Mouse (Mus musculus) midbrain, embryonic 14.5 days (tissue): Measurements from ENCODE around the gene Cdc14a. TPM values are rescaled to one million over a fixed set of nuclear protein-coding genes. Genes with fewer than 3 reads are reported as not detected.

ENCODE experiments used
- ATAC-seq: fragments of 200-750 bp; cut with Nextera tagmentation; 2 replicates; pipeline ENCODE4 v1.8.0; 2017; ENCODE audit warnings: moderate number of reproducible peaks, moderate library complexity; ENCODE audit not compliant: low FRiP score, low TSS enrichment
- DNase-seq: peaks from one replicate; pipeline ENCODE4 v3.0.0-alpha.2; 2015
- H3K27ac ChIP-seq: fragments of 300-500 bp; sonication (generic); replicated peaks from 2 replicates; pipeline ENCODE4 v1.5.1; 2014; ENCODE audit warnings: mild to moderate bottlenecking, low read depth, low read length, moderate library complexity
- H3K27me3 ChIP-seq: fragments of 300-500 bp; sonication (generic); 2 replicates; pipeline ENCODE4 v1.6.1; 2014; ENCODE audit warnings: low read length, control low read depth, mixed read lengths; ENCODE audit not compliant: control insufficient read depth, insufficient read depth
- H3K36me3 ChIP-seq: fragments of 300-500 bp; sonication (generic); 2 replicates; pipeline ENCODE4 v1.6.1; 2014; ENCODE audit warnings: low read length, control low read depth; ENCODE audit not compliant: control insufficient read depth, insufficient read depth
- H3K4me1 ChIP-seq: fragments of 300-500 bp; sonication (generic); 2 replicates; pipeline ENCODE4 v1.6.1; 2014; ENCODE audit warnings: mild to moderate bottlenecking, antibody characterized with exemption, low read length, control low read depth; ENCODE audit not compliant: control insufficient read depth, insufficient read depth
- H3K4me2 ChIP-seq: fragments of 300-500 bp; sonication (generic); 2 replicates; pipeline ENCODE4 v1.6.1; 2014; ENCODE audit warnings: mild to moderate bottlenecking, low read length, moderate library complexity
- H3K4me3 ChIP-seq: fragments of 300-500 bp; sonication (generic); replicated peaks from 2 replicates; pipeline ENCODE4 v1.5.1; 2014; ENCODE audit warnings: low read depth, low read length
- H3K9ac ChIP-seq: fragments of 300-500 bp; sonication (generic); replicated peaks from 2 replicates; pipeline ENCODE4 v1.6.1; 2014; ENCODE audit warnings: mild to moderate bottlenecking, low read length, moderate library complexity
- H3K9me3 ChIP-seq: fragments of 300-500 bp; sonication (generic); 2 replicates; pipeline ENCODE4 v1.6.1; 2016; ENCODE audit warnings: low read length, control low read depth, mixed read lengths; ENCODE audit not compliant: control insufficient read depth
- WGBS: fragments of 180-500 bp; shearing (Covaris S2); extraction: QIAGEN DNeasy Blood & Tissue Kit; methylation state at CpG from one replicate; pipeline ENCODE4 v1.1.7; 2014; 5-methylcytosine and 5-hydroxymethylcytosine counted together
- polyA plus RNA-seq: library from polyadenylated mRNA; unstranded; fragments of >200 nt; fragmentation: Nextera tagmentation; extraction: Ambion mirVana; gene quantifications from 2 replicates; pipeline ENCODE4 v1.2.1, GENCODE M21; 2014

Gene Cdc14a
- polyA plus RNA-seq, 1 experiment from 2014 or later: 6.2 TPM

GRCm38 (mm10) chr3:116441518-116442205, 17.8 kb upstream of the Cdc14a start:
- Histone ChIP-seq H3K4me3 (no peak overlapping the region), H3K9me3 (no peaks in the 10 kb centered on the region), H3K4me2 (no peak overlapping the region), H3K9ac (no peak overlapping the region), H3K4me1 (no peaks in the 10 kb centered on the region), H3K27me3 (no peaks in the 10 kb centered on the region), H3K36me3 (no peaks in the 10 kb centered on the region), H3K27ac (no peak overlapping the region)
- WGBS: 92% methylated on average over 15 of the region's 15 CpGs
- DNase-seq: no peak
- ATAC-seq: no peak

- Histone ChIP-seq H3K4me3 (no peak overlapping the region), H3K9ac (no peak overlapping the region), H3K4me1 (no peaks in the 10 kb centered on the region), H3K27me3 (no peaks in the 10 kb centered on the region), H3K36me3 (no peaks in the 10 kb centered on the region), H3K4me2 (no peak overlapping the region), H3K27ac (no peak overlapping the region), H3K9me3 (no peaks in the 10 kb centered on the region)
- DNase-seq (no peak), ATAC-seq (no peak)
- WGBS: 57% methylated on average over 8 of the region's 8 CpGs
Measured at GRCm38 (mm10) chr3:116440066-116440997, 16.5 kb upstream of the Cdc14a start.

GRCm38 (mm10) chr3:116436811-116437601, 13.2 kb upstream of the Cdc14a start:
- no peak overlapping the region for H3K9ac ChIP-seq
- no peaks in the 10 kb centered on the region for H3K4me1 ChIP-seq
- no peaks in the 10 kb centered on the region for H3K27me3 ChIP-seq
- WGBS: 84% methylated on average over 9 of the region's 9 CpGs
- H3K9me3 ChIP-seq: no peaks in the 10 kb centered on the region
- DNase-seq (no peak), ATAC-seq (no peak)
- no peak overlapping the region for H3K27ac ChIP-seq
- H3K36me3 ChIP-seq: no peaks in the 10 kb centered on the region
- no peak overlapping the region for H3K4me3 ChIP-seq
- H3K4me2 ChIP-seq: no peak overlapping the region

- Histone ChIP-seq H3K4me3 (no peak overlapping the region), H3K27ac (no peak overlapping the region), H3K36me3 (no peaks in the 10 kb centered on the region), H3K4me1 (no peaks in the 10 kb centered on the region), H3K4me2 (no peak overlapping the region), H3K27me3 (no peaks in the 10 kb centered on the region), H3K9ac (no peak overlapping the region), H3K9me3 (no peaks in the 10 kb centered on the region)
- DNase-seq (no peak), ATAC-seq (no peak)
- WGBS: 84% methylated on average over 3 of the region's 3 CpGs
Measured at GRCm38 (mm10) chr3:116436113-116436512, 12.3 kb upstream of the Cdc14a start.

- H3K4me3 ChIP-seq: no peak overlapping the region
- H3K9ac ChIP-seq: no peak overlapping the region
- DNase-seq (no peak), ATAC-seq (no peak)
- 87% methylated on average over 3 of the region's 3 CpGs for WGBS
- no peaks in the 10 kb centered on the region for H3K36me3 ChIP-seq
- H3K4me2 ChIP-seq: no peak overlapping the region
- no peaks in the 10 kb centered on the region for H3K27me3 ChIP-seq
- H3K9me3 ChIP-seq: no peaks in the 10 kb centered on the region
- H3K4me1 ChIP-seq: no peaks in the 10 kb centered on the region
- H3K27ac ChIP-seq: no peak overlapping the region
Measured at GRCm38 (mm10) chr3:116434757-116435156, 10.9 kb upstream of the Cdc14a start.

- no peaks in the 10 kb centered on the region for H3K9me3 ChIP-seq
- no peak overlapping the region for H3K4me3 ChIP-seq
- no peaks in the 10 kb centered on the region for H3K27me3 ChIP-seq
- no peak overlapping the region for H3K27ac ChIP-seq
- 90% methylated on average over 6 of the region's 6 CpGs for WGBS
- no peak for ATAC-seq
- no peak overlapping the region for H3K9ac ChIP-seq
- H3K4me2 ChIP-seq: no peak overlapping the region
- H3K36me3 ChIP-seq: no peaks in the 10 kb centered on the region
- peaks cover 16% of the 10 kb centered on the region for H3K4me1 ChIP-seq
- no peak for DNase-seq
Measured at GRCm38 (mm10) chr3:116425901-116426300, 2.1 kb upstream of the Cdc14a start.

GRCm38 (mm10) chr3:116424973-116425284, 1.1 kb upstream of the Cdc14a start:
- H3K4me3 ChIP-seq: peak overlapping the region; percentile 97
- H3K9me3 ChIP-seq: no peaks in the 10 kb centered on the region
- H3K27me3 ChIP-seq: no peaks in the 10 kb centered on the region
- ATAC-seq: peak; percentile 25
- under 1% methylated on average over 11 of the region's 11 CpGs for WGBS
- peaks cover 17% of the 10 kb centered on the region for H3K4me1 ChIP-seq
- DNase-seq: peak; percentile 93
- H3K4me2 ChIP-seq: peak overlapping the region; percentile 98
- peak overlapping the region; percentile 89 for H3K9ac ChIP-seq
- no peaks in the 10 kb centered on the region for H3K36me3 ChIP-seq
- H3K27ac ChIP-seq: peak overlapping the region; percentile 86

- Histone ChIP-seq H3K9me3 (no peaks in the 10 kb centered on the region), H3K4me2 (peak overlapping the region; percentile 98), H3K27ac (peak overlapping the region; percentile 86), H3K9ac (peak overlapping the region; percentile 89), H3K27me3 (no peaks in the 10 kb centered on the region), H3K36me3 (no peaks in the 10 kb centered on the region), H3K4me1 (peaks cover 17% of the 10 kb centered on the region), H3K4me3 (peak overlapping the region; percentile 97)
- ATAC-seq (no peak), DNase-seq (no peak)
- WGBS: under 1% methylated on average over 32 of the region's 32 CpGs
Measured at GRCm38 (mm10) chr3:116424160-116424972, 534 bp upstream of the Cdc14a start.
